Mouse (Mus musculus) liver, postnatal 0 days (tissue): ENCODE measurements around the gene Dgki.

Experiments used
- CTCF ChIP-seq: sonication (generic); IDR thresholded peaks from 2 replicates; pipeline ENCODE4 v1.5.1; 2016; ENCODE audit warnings: antibody characterized with exemption, low read depth
- EP300 ChIP-seq: IDR thresholded peaks from 2 replicates; pipeline ENCODE4 v1.6.1; 2016; ENCODE audit warnings: antibody characterized with exemption, low read depth, mild to moderate bottlenecking

GRCm38 (mm10) chr6:37143867-37144163, 156.2 kb downstream of the Dgki start:
- TF ChIP-seq CTCF (no peak), EP300 (no peak)
